Mouse (Mus musculus) kidney, postnatal 10 days (tissue): Measurements from ENCODE around the gene Rundc1.
A peak's percentile ranks its signal among the peaks of the same experiment; 100 is the strongest.
"Not testable (repeated sequence)": the region's sequence is repeated elsewhere in the genome, so short reads cannot be mapped to it uniquely, and the experiment has no call there.

ENCODE experiments used
- DNase-seq: peaks from one replicate; pipeline ENCODE4 v3.0.0; 2021; ENCODE audit warnings: mixed read lengths

Gene Rundc1

DNA sequence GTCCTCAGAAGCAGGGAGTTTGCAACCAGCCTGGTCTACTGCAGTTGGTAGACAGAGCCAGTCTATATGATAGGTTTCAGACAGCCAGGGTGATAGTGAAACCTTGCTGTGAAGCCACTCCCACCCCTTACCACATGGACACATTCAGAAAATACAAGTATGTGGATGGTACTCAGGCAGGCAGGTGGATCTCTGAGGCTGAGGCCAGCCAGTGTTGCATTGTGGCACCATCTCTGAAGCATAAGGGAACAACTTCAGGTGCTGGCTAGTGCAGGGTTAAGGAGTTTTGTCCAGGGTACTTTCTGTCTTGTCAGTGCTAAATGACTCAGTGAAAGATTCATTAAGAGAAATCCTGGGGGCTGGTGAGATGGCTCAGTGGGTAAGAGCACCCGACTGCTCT, 21.4 kb downstream of the Rundc1 start:
- DNase-seq: no peak

DNA sequence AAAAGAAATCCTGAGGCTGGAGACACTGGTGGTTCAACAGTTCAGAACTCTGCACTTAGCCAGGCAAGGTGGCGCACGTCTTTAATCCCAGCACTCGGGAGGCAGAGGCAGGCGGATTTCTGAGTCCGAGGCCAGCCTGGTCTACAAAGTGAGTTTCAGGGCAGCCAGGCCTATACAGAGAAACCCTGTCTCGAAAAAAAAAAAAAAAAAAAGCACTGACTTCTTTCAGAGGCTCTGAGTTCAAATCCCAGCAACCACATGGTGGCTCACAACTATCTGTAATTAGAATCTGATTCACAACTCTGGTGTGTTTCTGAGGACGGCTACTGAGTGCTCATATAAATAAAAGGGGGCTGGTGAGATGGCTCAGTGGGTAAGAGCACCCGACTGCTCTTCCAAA, 22.0 kb downstream of the Rundc1 start:
- not testable (repeated sequence) for DNase-seq

DNA sequence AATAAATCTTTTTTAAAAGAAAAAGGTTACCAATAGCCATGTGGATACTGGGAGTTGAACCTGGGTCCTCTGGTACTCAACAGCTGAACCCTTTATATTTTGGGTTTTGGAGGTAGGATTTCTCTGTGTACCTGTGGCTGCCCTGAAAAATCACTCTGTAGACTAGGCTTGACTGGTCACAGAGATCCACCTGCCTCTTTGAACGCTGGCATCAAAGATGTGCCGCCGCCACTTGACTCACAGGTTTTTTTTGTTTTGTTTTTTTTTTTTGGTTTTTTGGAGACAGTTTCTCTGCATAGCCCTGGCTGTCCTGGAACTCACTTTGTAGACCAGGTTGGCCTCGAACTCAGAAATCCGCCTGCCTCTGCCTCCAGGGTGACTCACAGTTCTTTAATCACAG, 22.9 kb downstream of the Rundc1 start:
- no peak for DNase-seq

DNA sequence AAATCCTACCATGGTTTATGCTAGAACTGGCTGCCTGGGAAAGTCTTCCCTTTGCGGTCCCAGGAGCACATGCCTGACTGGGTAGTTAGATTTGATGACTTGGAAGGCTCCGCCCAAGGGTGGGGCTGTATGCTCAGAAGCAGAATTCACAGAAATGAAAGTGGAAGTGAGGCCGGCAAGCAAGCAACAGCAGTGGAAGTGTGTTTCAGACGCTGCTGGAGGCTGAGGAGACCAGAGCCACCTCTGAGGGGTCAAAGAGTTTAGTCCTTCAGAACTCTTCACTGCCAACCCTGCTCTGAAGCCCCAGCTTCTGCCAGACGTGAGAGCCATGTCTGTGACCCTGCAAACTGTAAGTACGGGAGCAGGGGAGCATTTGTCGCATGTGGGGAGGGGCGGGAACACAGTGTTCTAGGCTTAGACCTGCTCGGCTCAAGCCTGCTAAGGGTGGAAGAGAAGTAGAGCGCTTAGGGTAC, 23.4 kb downstream of the Rundc1 start, which contains the start of gene Ifi35:
Ifi35 (plus strand) TSS at position 134 of the 473 bp plus-strand sequence.
- peak; percentile 85 for DNase-seq

DNA sequence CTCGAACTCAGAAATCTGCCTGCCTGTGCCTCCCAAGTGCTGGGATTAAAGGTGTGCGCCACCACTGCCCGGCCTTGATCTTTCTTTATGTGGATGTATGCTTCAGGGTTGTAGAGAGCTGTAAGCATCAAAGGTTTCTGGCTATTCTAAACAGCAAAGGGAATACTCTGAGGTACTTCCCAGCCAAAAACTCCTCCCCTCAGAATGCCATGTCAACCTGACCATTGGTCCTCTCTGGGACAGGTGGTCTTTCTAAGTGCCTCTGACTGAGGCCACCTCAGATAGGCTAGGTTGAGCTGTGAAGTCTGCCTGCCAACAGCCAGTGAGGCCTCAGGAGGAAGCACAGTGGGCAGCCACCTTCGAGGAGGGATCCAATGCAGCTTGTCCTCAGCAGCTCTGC, 24.0 kb downstream of the Rundc1 start:
- DNase-seq: no peak

DNA sequence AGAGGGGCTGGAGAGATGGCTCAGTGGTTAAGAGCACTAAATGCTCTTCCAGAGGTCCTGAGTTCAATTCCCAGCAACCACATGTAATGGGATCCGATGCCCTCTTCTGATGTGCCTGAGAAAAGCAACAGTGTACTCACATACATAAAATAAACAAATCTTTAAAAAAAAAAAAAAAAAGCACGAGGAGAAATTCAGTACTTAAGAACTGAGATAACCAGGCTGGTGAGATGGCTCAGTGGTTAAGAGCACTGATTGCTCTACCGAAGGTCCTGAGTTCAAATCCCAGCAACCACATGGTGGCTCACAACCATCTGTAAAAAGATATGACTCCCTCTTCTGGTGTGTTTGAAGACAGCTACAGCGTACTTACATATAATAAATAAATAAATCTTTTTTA, 24.7 kb downstream of the Rundc1 start:
- DNase-seq: not testable (repeated sequence)

DNA sequence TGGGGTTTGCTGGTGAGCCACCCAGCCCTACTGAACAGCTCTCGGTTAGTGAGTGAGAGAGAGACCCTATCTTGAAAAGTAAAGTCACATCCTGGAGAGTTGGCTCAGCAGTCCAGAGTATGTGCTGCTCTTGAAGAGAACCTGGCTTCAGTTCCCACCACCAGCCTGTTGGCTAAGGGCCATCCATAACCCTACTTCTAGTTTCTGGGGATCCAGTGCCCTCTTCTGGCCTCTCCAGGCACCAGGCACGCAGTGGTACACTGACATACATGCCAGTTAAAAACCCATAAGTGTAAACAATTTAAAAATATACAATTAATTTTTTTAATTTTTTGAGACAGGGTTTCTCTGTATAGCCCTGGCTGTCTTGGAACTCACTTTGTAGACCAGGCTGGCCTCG, 25.5 kb downstream of the Rundc1 start:
- peak; percentile 35 for DNase-seq

DNA sequence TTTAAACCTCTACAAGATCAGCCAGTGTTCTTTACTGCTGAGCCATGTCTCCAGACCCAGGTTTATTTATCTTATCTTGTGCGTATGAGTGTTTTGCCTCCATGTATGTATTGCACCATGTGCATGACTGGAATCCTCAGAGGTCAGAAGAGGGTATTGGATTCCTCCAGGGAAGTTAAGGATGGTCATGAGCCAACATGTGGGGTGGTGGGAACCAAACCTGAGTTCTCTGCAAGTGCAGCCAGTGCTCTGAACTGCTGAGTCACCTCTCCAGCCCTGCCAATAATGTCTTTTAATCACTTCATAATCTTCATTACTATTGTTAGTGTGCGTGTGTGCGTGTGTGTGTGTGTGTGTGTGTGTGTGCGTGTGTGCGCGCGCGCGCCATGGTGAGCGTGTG, 26.7 kb downstream of the Rundc1 start:
- no peak for DNase-seq

DNA sequence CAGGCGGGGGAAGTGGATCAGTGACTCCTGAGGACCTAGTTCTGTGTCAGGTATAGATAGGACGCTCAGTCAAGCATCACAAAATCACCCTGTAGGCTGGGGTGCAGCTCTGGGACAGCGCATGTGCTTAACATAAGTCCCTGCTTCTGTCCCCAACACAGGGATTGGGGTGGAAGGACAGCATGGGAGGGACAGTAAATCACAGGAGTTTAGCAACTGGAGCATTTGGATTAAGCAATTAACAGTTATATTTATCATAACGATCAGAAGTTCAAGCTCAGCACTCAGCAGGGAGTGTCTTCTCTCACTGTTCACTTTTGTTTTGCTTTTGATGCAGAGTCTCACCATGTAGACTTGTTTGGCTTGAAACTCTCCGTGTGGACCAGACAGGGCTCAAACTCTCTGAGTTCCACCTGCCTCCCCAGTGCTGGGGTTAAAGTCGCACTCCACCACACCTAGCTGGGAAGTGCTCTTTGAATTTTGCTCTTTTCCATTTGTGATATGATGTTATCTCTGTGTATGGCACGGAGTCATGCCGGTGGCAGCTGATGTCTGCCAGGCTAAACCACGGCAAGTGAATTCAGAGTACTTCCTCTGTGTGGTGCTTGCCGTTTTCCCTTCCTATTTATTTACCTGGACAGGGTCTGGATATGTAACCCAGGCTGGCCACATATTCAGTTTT, 27.3 kb downstream of the Rundc1 start:
- no peak for DNase-seq

DNA sequence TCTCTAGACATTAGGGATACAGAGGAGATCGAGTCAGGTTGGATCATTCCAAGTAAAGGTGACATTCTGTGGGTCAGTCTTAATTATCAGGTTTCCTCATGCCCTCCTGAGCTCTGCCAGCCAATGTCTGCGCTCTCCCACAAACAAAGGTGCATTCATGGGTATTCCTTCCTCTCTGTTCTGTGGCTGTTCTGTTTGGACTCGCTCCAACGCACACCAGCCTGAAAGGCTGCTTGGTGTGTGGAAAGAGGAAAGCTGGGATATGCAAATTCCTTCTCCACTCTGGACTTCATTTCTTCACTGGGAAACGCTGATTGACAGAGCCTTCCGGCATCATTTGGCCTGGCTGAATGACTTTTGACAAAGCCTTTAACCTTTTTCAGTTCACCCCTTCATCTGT, 29.8 kb downstream of the Rundc1 start:
- peak; percentile 33 for DNase-seq

DNA sequence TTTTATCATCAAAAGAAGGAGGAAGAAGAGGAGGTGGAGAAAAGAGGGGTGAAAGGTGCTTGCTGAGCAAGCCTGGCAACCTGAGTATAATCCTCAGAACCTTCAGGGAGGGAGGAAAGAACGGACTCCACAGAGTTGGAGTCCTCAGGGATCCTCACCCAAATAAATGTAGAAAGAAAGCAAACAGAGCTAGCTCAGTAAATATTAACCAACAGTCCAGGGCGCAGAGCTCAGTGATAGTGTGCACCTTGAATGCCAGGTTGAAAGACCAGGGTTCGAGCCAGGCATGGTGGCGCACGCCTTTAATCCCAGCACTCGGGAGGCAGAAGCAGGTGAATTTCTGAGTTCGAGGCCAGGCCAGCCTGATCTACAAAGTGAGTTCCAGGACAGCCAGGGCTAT, 30.7 kb downstream of the Rundc1 start:
- DNase-seq: no peak

DNA sequence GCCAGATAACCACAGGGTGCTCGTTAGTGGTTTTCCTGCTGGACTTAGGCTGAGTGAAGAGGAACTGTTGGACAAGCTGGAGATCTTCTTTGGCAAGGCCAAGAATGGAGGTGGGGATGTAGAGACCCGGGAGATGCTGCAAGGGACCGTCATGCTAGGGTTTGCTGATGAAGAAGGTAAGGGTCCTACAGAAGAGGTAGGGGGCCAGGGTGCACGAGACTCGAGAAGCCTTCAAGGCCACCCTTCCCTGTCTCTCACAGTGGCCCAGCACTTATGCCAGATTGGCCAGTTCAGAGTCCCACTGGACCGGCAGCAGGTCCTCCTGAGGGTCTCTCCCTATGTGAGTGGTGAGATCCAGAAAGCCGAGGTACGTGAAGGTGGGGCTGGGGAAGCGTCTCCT, 32.7 kb downstream of the Rundc1 start:
- no peak for DNase-seq

DNA sequence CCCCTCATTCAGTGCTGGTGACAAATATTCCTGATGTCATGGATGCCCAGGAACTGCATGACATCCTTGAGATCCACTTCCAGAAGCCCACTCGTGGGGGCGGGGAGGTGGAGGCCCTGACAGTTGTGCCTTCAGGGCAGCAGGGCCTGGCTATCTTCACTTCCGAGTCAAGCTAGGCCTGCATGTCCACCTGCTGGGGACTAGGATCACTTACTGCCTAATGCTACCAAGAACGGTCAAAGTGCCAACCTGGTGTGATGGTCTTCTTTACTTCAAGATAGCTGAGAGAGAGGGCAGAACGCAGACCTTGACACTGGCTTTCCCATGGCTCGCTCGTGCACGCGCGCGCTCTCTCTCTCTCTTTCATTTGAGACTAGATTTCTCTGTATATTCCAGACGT, 33.3 kb downstream of the Rundc1 start:
- DNase-seq: no peak

DNA sequence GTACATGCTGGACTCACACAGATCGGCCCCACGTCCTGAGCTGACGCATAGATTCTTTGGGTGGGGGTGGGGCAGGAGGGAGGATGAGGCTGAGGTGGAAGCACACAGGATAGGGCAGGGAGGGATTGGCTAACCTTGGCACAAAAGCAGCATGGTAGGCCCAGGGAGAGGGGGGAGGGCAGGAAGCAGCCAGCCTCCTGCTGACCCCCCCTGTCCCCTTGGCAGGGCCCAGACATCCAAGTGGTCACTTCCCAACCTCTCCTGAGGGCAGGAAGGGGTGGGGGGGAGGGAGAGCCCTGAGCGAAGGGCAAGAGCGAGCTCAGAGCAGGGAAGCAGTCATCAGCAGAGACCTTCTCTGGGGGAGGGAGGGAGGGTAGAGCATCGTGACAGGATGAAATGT, 34.8 kb downstream of the Rundc1 start:
- peak; percentile 68 for DNase-seq

DNA sequence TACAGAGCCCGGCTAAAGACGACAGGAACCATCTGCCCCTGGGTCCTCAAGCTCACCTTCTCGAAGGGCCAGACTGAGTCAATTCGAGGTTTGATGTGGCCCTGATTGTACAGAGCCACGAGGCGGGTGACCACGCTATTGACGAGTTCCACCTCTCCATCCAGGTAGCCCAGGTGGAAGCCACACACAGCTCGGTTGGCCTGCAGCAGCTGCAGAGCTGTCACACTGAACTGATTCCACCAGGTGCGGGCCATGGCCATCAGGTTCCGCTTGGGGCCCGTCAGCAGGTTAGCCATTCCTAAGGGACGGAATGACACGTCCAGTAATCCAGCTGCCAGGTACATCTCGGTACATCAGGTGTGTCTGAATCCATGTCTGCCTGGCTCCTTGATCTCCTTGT, 35.4 kb downstream of the Rundc1 start:
- no peak for DNase-seq

DNA sequence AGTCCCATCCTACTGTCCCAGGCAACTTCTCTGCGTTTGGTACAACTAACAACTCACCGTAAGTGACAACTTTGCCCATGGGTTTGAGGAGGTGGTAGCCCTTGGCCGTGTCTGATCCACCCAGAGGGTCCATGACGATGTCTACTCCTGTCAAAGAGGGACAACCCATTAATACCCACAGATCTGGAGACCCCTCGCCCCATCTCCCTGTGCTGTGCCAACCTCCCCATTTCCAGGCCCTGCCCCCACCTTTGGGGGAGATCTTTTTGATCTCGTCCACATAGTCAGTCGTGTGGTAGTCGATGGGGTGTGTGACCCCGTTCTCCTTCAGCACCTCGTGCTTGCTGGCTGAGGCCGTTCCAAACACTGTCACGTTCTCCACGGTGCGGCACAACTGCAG, 37.3 kb downstream of the Rundc1 start:
- DNase-seq: no peak

DNA sequence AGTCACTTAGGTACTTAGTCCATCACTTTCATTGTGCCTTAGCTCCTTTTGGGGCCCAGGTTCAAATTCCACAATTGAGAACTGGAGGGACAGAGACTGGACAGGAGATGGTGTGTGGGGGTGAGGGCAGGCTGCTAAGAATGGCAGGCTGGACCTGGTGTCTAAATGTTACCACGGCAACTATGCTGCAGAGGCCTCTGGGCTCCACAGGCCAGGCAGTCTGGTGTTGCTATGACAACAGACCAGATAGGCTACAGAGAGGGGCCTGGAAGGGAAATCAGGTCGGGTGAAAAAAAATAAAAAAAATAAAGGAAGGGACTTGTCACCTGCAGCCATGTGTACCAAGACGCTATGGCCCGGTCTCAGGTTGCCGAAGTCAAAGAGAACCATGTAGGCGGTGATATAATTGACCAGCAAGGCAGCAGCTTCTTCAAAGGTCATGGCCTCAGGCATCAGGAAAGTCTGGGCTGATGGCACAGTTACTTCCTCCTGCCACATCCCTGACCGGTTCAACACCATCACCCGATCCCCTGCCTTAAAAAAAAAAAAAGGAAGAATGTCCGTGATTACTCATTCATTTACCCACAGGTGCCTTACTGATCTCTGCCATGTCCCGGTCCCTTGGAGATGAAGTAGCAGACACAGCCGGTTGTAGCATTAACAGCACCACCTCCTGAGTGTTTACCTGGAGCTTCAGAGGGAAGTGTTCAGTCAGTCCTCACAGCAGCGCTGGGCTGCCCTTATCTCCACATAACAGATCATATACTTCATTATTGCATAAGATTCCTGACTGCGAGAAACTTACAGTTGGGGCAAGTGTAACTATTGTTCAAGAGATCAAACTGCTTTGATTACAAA, 37.9 kb downstream of the Rundc1 start:
- no peak for DNase-seq

DNA sequence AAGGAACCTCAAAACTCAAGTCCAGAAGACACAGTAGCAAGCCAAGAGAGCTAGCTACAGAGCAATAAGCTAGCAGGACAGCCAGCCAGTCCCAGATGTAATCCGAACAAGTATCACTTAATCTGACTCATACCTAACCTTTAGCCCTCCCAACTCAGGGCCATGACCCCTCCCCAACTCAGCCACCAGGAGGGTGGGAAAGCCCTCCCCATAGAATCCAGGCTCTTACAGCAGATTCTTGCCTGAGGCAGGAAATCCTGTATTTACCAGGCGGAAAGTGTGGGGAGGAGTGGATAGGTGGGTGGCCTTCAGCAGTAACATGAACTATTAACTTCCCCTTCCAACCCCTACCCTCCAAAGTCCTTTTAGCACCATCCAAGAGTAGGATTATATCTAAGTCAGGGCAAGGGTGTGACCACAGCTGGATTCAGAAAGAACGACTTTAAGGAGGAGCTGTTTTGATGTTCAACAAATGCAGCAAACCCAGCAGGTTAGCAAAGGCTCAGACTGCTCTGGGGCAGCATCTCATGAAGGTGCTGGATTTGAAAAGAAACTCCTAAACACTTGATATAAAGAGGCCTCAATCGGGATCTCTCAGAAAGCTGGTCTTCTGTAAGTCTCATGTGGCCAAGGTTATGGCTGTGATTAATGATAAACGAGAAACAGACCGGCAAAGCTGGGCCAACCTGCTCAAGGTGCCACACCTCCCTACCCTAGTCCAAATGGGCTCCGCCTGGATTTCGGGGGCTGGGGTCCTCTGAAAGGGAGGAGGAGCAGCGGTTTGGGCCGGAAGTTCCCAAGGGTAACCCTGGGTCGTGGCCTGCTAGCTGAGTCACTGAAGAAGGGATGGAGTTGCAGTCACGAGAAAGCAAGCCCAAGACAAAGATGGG, 39.6 kb downstream of the Rundc1 start, which contains the start of gene Rnd2:
Rnd2 (plus strand) TSS at position 789 of the 890 bp plus-strand sequence.
- DNase-seq: peak; percentile 47

DNA sequence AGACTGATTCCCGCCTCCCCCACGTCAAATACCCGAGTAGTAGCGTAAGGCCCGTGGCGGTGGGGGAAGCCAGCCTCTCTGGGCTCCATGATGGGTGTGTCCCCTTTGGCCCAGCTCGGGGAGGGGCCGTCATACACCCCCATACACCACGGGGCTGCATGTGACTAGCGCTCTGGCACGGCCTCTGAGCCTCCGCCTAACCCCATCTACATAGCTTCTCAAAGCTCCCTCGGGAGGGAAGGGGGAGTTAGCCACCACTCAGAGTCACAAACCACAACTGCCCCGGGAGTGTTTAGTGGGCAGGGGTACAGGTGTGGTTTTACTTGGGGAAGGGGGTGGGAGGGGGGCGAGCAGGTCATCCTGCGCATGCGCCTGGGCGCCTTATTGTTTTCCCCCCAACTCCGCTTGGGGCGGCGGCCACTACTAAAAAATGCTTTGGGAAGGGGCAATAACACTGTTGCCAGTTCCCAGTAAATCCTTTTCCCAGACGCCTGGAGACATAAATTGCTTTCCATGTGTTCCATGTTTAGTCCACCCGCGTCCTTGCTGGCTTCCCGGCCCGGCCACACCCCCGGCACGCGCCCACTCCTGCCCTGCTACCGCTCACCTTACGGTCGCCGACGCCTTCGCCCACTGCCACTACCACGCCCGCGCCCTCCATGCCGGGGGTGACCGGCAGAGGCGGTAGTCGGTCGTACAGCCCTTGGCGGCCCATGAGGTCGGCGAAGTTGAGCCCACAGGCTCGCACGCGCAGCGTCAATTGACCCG, 40.4 kb downstream of the Rundc1 start:
- peak; percentile 76 for DNase-seq

DNA sequence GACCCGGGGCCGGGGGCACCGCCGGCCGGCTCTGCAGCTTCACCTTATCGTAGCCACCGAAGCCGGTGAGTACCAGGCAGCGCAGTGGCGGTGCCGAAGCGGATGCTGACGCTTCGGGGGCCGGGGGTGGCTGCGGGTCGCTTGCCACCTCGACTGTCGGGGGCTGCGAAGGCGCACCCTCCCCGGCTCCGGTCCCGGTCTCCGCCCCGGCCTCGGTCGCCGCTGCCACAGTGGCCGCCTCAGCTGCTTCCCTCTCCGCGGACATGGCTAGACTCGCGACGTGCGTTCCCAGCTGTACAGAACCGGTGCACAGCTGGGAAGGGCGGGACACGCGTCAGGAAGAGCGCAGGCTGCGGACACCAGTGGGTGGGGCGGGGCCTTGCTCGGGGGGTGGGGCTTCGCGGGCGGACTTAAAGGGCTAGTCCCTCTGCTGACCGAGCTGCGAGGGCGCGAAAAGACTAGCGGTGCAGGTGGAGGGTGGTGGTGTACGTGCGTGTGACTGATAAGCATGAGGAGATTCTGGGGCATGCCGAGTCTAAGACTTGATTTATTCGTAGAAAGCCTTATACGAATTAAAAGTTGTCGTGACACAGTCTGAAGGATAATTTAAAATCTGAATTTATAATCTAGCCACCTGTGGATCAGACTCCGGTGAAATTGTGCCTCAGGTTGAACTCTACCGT, 41.1 kb downstream of the Rundc1 start, which contains the start of gene Vat1:
Vat1 (minus strand) TSS at position 362 of the 683 bp plus-strand sequence.
- DNase-seq: peak; percentile 89

DNA sequence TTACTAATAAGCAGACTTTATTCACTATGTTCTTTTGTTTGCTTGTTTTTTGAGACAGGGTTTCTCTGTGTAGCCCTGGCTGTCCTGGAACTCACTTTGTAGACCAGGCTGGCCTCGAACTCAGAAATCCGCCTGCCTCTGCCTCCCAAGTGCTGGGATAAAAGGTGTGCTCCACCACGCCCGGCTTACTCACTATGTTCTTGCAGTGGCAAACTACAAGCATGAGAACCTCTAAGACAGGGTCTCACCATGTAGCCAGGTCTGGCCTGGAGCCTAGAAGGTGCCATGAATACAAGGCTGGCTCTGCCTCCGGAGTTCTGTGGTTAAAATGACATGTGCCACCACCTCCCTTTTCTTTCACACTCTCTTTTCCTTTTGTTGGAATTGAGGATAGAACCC, 41.7 kb downstream of the Rundc1 start:
- DNase-seq: not testable (repeated sequence)
